9 mouse cellular contexts compared by ENCODE assay signal in genomic region chr11:5540331-5540730, GRCm38 (mm10). TPM values are rescaled to one million over a fixed set of nuclear protein-coding genes. Genes with fewer than 3 reads are reported as not detected.
A peak's percentile ranks its signal among the peaks of the same experiment; 100 is the strongest.
DNase-seq lines count a peak whose midpoint lies in the region; ATAC-seq and TF ChIP-seq lines count a peak whose summit lies in the region.
"Had no signal": no experiment of that assay in that cellular context is flagged by ENCODE, and none has a peak within 500 bp of the region (broad histone marks: within the 10 kb centered on the region; RNA-seq: fewer than 3 reads in every experiment).

No protein-coding gene starts in this region.

- H3K9me3 ChIP-seq in megakaryocyte, embryonic 14.5 days: no peaks in the 10 kb centered on the region
- H3K9me3 ChIP-seq in forebrain, embryonic 13.5 days (replicated peaks): no peaks in the 10 kb centered on the region
- no peaks in the 10 kb centered on the region for H3K9me3 ChIP-seq in limb, embryonic 14.5 days (ENCODE audit: control insufficient read depth, low read length)
- H3K9me3 ChIP-seq in stomach, embryonic 14.5 days (ENCODE audit: control insufficient read depth, low read depth, low read length): no peaks in the 10 kb centered on the region

- TF ChIP-seq POLR2A in limb, embryonic 14.5 days (IDR thresholded peaks at IDR 0.05; ENCODE audit: borderline replicate concordance, extremely low read depth, insufficient read depth, insufficient read length): no peak

- H3K27ac ChIP-seq in forebrain, embryonic 13.5 days: no peak overlapping the region
- no peak overlapping the region for H3K27ac ChIP-seq in limb, embryonic 14.5 days (replicated peaks; ENCODE audit: low read depth, low read length)
- no peak overlapping the region for H3K27ac ChIP-seq in stomach, embryonic 14.5 days (ENCODE audit: low read length)

- H3K4me2 ChIP-seq in forebrain, embryonic 13.5 days: peak overlapping the region; percentile 81
- H3K4me2 ChIP-seq in limb, embryonic 14.5 days (replicated peaks; ENCODE audit: low read depth, low read length, severe bottlenecking): peak overlapping the region; percentile 75
- peak overlapping the region; percentile 73 for H3K4me2 ChIP-seq in stomach, embryonic 14.5 days (replicated peaks; ENCODE audit: low read depth, low read length)

- no peak overlapping the region for H3K9ac ChIP-seq in forebrain, embryonic 13.5 days
- H3K9ac ChIP-seq in limb, embryonic 14.5 days (ENCODE audit: low read depth, low read length, severe bottlenecking): no peak overlapping the region
- no peak overlapping the region for H3K9ac ChIP-seq in stomach, embryonic 14.5 days (replicated peaks; ENCODE audit: low read depth, low read length)

- H3K36me3 ChIP-seq in megakaryocyte, embryonic 14.5 days (replicated peaks; ENCODE audit: low read length): peaks cover 38% of the 10 kb centered on the region
- peaks cover 9% of the 10 kb centered on the region for H3K36me3 ChIP-seq in forebrain, embryonic 13.5 days (ENCODE audit: poor library complexity, severe bottlenecking)
- peaks cover 21% of the 10 kb centered on the region for H3K36me3 ChIP-seq in limb, embryonic 14.5 days (ENCODE audit: control insufficient read depth, insufficient read depth, low read length)
- peaks cover 21% of the 10 kb centered on the region for H3K36me3 ChIP-seq in stomach, embryonic 14.5 days (ENCODE audit: control insufficient read depth, insufficient read depth, low read length)

- 36% methylated on average over 4 of the region's 4 CpGs for WGBS in forebrain, embryonic 13.5 days
- WGBS in limb, embryonic 14.5 days: 57% methylated on average over 4 of the region's 4 CpGs
- 48% methylated on average over 4 of the region's 4 CpGs for WGBS in stomach, embryonic 14.5 days

- H3K4me3 ChIP-seq in megakaryocyte, embryonic 14.5 days (replicated peaks): peak overlapping the region; percentile 93
- 0 out of 2 replicates have a peak overlapping the region, but pooled peaks have one; percentile 94 for H3K4me3 ChIP-seq in forebrain, embryonic 13.5 days
- peak overlapping the region; percentile 92 for H3K4me3 ChIP-seq in limb, embryonic 14.5 days (replicated peaks; ENCODE audit: low read length)
- peak overlapping the region; percentile 93 for H3K4me3 ChIP-seq in stomach, embryonic 14.5 days (ENCODE audit: low read depth, low read length)

- no peak for ATAC-seq in megakaryocyte, adult 5-6 weeks (ENCODE audit: poor library complexity, severe bottlenecking)
- no peak for ATAC-seq in forebrain, embryonic 13.5 days
- ATAC-seq in limb, embryonic 14.5 days (ENCODE audit: low FRiP score, low read depth): no peak
- no peak for ATAC-seq in stomach, embryonic 14.5 days (ENCODE audit: insufficient number of reproducible peaks, insufficient read depth, low FRiP score, low read depth)

- peaks cover 58% of the 10 kb centered on the region for H3K4me1 ChIP-seq in megakaryocyte, embryonic 14.5 days
- peaks cover 24% of the 10 kb centered on the region for H3K4me1 ChIP-seq in forebrain, embryonic 13.5 days
- H3K4me1 ChIP-seq in limb, embryonic 14.5 days (ENCODE audit: control insufficient read depth, insufficient read depth, low read length): peaks cover 10% of the 10 kb centered on the region
- H3K4me1 ChIP-seq in stomach, embryonic 14.5 days (ENCODE audit: control insufficient read depth, insufficient read depth, low read length): peaks cover 15% of the 10 kb centered on the region

- no peaks in the 10 kb centered on the region for H3K27me3 ChIP-seq in megakaryocyte, embryonic 14.5 days (replicated peaks)
- no peaks in the 10 kb centered on the region for H3K27me3 ChIP-seq in forebrain, embryonic 13.5 days
- no peaks in the 10 kb centered on the region for H3K27me3 ChIP-seq in limb, embryonic 14.5 days (ENCODE audit: control insufficient read depth, insufficient read depth, low read length)
- H3K27me3 ChIP-seq in stomach, embryonic 14.5 days (ENCODE audit: control insufficient read depth, insufficient read depth, low read length): no peaks in the 10 kb centered on the region

- DNase-seq in limb, embryonic 14.5 days (ENCODE audit: low spot score): no peak
- no peak for DNase-seq in thymus, postnatal 14 days
- DNase-seq in urinary bladder, postnatal 4 days (ENCODE audit: low spot score in 2 of 2): no peak
- no peak for DNase-seq in adrenal gland, postnatal 4 days (ENCODE audit: low spot score in 2 of 2)
- DNase-seq: adrenal gland, postnatal 14 days had no signal

RNA-seq across cellular contexts. Expression of gene Ccdc117, which starts 1.7 kb away (rescaled TPM):
- polyA plus RNA-seq in megakaryocyte, embryonic 14.5 days (2012; ENCODE audit: insufficient read depth, low replicate concordance): 1.2 TPM in 1 of 2 replicates, not detected in the other
- total RNA-seq in megakaryocyte, adult 5-6 weeks (2015): 13.1 and 13.5 TPM in 2 replicates
- total RNA-seq in megakaryocyte, adult 5-6 weeks (2017): 21.4 and 25.0 TPM in 2 replicates
- 15.1 and 15.4 TPM in 2 replicates for polyA plus RNA-seq in forebrain, embryonic 13.5 days (2015; fragmentation: Nextera tagmentation; extraction: Ambion mirVana)
- polyA plus RNA-seq in limb, embryonic 14.5 days (2012; rRNA removed): 18.9 and 19.6 TPM in 2 replicates
- 20.9 and 21.8 TPM in 2 replicates for polyA plus RNA-seq in limb, embryonic 14.5 days (2014; fragmentation: Nextera tagmentation; extraction: Ambion mirVana)
- 17.7 and 19.4 TPM in 2 replicates for polyA plus RNA-seq in stomach, embryonic 14.5 days (2014; fragmentation: Nextera tagmentation; extraction: Ambion mirVana)
- 10 to 100 TPM; 24.2 to 25.0 TPM for total RNA-seq in adrenal gland, postnatal 4 days (2021)

RNA-seq across cellular contexts. Expression of gene Xbp1, which starts 19.9 kb away (rescaled TPM):
- polyA plus RNA-seq in megakaryocyte, embryonic 14.5 days (2012; ENCODE audit: insufficient read depth, low replicate concordance): 49.2 and 62.7 TPM in 2 replicates
- 247 and 251 TPM in 2 replicates for total RNA-seq in megakaryocyte, adult 5-6 weeks (2015)
- total RNA-seq in megakaryocyte, adult 5-6 weeks (2017): 169 and 186 TPM in 2 replicates
- polyA plus RNA-seq in forebrain, embryonic 13.5 days (2015; fragmentation: Nextera tagmentation; extraction: Ambion mirVana): 90.6 and 95.2 TPM in 2 replicates
- polyA plus RNA-seq in limb, embryonic 14.5 days (2012; rRNA removed): 97.3 and 105 TPM in 2 replicates
- 182 and 200 TPM in 2 replicates for polyA plus RNA-seq in limb, embryonic 14.5 days (2014; fragmentation: Nextera tagmentation; extraction: Ambion mirVana)
- 164 and 206 TPM in 2 replicates for polyA plus RNA-seq in stomach, embryonic 14.5 days (2014; fragmentation: Nextera tagmentation; extraction: Ambion mirVana)
- total RNA-seq in adrenal gland, postnatal 4 days (2021): 100 to 1,000 TPM; 129 to 137 TPM

RNA-seq across cellular contexts. Expression of gene Ankrd36, which starts 29.2 kb away (rescaled TPM):
- polyA plus RNA-seq in megakaryocyte, embryonic 14.5 days (2012; ENCODE audit: insufficient read depth, low replicate concordance): 0.19 TPM in 1 of 2 replicates, not detected in the other
- not detected in 2 replicates for total RNA-seq in megakaryocyte, adult 5-6 weeks (2015)
- total RNA-seq in megakaryocyte, adult 5-6 weeks (2017): not detected in 2 replicates
- not detected in 2 replicates for polyA plus RNA-seq in forebrain, embryonic 13.5 days (2015; fragmentation: Nextera tagmentation; extraction: Ambion mirVana)
- polyA plus RNA-seq in limb, embryonic 14.5 days (2012; rRNA removed): 0.03 TPM in 1 of 2 replicates, not detected in the other
- polyA plus RNA-seq in limb, embryonic 14.5 days (2014; fragmentation: Nextera tagmentation; extraction: Ambion mirVana): not detected in 2 replicates
- not detected in 2 replicates for polyA plus RNA-seq in stomach, embryonic 14.5 days (2014; fragmentation: Nextera tagmentation; extraction: Ambion mirVana)
- total RNA-seq in adrenal gland, postnatal 4 days (2021): not detected
- total RNA-seq: adrenal gland, postnatal 14 days had no signal
